Mouse (Mus musculus): ENCODE measurements around the gene Pnmt. TPM values are rescaled to one million over a fixed set of nuclear protein-coding genes. Genes with fewer than 3 reads are reported as not detected.

The Pnmt gene
- polyA plus RNA-seq (2015; fragmentation: Nextera tagmentation; extraction: Ambion mirVana) = not detected in 2 replicates

- ATAC-seq (ENCODE audit: insufficient read depth) = no peak
- H3K9me3 ChIP-seq (replicated peaks) = no peaks in the 10 kb centered on the region
- H3K4me3 ChIP-seq (replicated peaks) = no peak within 1 kb of the TSS
- H3K4me1 ChIP-seq (replicated peaks) = no peaks in the 10 kb centered on the region
- WGBS (ENCODE audit: insufficient replicate concordance) = 42% methylated on average over 25 of the region's 25 CpGs
- no peak within 1 kb of the TSS for H3K4me2 ChIP-seq
- H3K27ac ChIP-seq (replicated peaks) = no peak within 1 kb of the TSS
- H3K36me3 ChIP-seq (replicated peaks) = 0 out of 2 replicates have a peak, but pooled peaks cover under 1% of the 10 kb centered on the region
- no peak within 1 kb of the TSS for H3K9ac ChIP-seq
- peaks cover 73% of the 10 kb centered on the region for H3K27me3 ChIP-seq
These were observed at the start of gene Pnmt for GRCm38 (mm10) chr11:98385638-98386585. Gene Pnmt (plus strand): TSS chr11:98386450.

- no peaks in the 10 kb centered on the region for H3K9me3 ChIP-seq (replicated peaks)
- ATAC-seq (ENCODE audit: insufficient read depth) = no peak
- H3K4me1 ChIP-seq (replicated peaks) = peaks cover 27% of the 10 kb centered on the region
- 1% methylated on average over 46 of the region's 57 CpGs for WGBS (ENCODE audit: insufficient replicate concordance)
- peak overlapping the region; percentile 65 for H3K4me2 ChIP-seq
- peak overlapping the region; percentile 42 for H3K4me3 ChIP-seq (replicated peaks)
- no peak overlapping the region for H3K27ac ChIP-seq (replicated peaks)
- peaks cover 97% of the 10 kb centered on the region for H3K27me3 ChIP-seq
- no peaks in the 10 kb centered on the region for H3K36me3 ChIP-seq (replicated peaks)
- no peak overlapping the region for H3K9ac ChIP-seq
These were observed 47.7 kb upstream of the Pnmt start for GRCm38 (mm10) chr11:98338507-98338961.

DNA sequence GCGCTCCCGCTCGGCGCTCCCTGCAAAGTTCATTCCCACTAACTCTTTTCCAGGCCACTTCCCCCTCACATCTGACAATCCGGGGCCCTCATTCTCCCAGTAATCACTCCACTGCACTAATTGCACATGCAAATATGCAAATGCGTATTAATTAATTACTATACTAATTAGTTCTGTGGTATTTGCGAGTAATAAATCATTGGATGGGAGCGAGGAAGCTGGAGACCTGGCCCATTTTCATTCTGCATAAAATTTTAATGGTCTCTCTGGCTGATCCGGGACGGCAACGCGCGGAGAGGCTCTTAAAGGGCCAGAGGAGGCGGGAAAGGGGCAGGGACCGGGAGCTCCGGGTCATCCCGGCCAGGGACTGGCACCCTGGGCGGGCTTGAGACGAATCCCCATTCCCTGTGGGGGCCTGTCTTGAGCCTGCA is 47.2 kb upstream of the Pnmt start:
- Histone ChIP-seq H3K27ac (replicated peaks) (no peak overlapping the region), H3K36me3 (replicated peaks) (no peaks in the 10 kb centered on the region), H3K27me3 (peaks cover 95% of the 10 kb centered on the region), H3K4me1 (replicated peaks) (peaks cover 27% of the 10 kb centered on the region), H3K4me3 (replicated peaks) (peak overlapping the region; percentile 42), H3K9ac (no peak overlapping the region), H3K9me3 (replicated peaks) (no peaks in the 10 kb centered on the region), H3K4me2 (peak overlapping the region; percentile 65)
- ATAC-seq (ENCODE audit: insufficient read depth) = no peak
- WGBS (ENCODE audit: insufficient replicate concordance) = 2% methylated on average over 19 of the region's 19 CpGs

DNA sequence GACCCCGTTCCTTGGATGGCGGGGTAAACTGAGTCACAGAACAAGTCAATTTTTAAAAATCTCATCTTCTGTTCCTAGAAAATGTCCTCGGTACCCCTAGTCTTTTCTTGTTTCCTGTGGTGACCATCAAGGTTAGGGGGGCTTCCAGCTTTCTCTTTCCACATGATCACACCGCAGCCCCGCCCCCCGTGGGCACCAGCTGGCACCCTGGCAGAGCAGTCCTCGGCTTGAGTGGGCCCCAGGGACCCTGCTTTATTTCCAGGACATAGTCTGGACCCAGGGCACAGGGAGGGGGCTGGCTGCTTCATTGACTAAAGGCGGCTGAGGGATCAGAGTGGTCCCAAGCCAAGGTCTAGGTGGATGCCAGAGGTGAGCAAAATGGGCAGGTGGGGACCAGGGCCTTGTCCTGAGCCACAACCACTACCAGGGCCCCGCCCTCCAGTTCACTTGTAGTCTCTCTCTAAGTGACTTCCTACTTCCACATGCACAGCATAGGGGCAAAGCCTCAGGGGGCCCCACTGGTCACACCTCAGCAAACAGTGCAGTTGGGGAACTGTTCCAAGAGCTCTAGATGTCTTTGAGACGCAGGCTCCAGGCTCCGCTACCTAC is 46.5 kb upstream of the Pnmt start:
- Histone ChIP-seq H3K27me3 (peaks cover 95% of the 10 kb centered on the region), H3K4me3 (replicated peaks) (no peak overlapping the region), H3K9ac (no peak overlapping the region), H3K4me2 (peak overlapping the region; percentile 65; the same call in 1 of the 2 replicates), H3K9me3 (replicated peaks) (no peaks in the 10 kb centered on the region), H3K4me1 (replicated peaks) (peaks cover 21% of the 10 kb centered on the region), H3K36me3 (replicated peaks) (no peaks in the 10 kb centered on the region), H3K27ac (replicated peaks) (no peak overlapping the region)
- ATAC-seq (ENCODE audit: insufficient read depth) = no peak
- WGBS (ENCODE audit: insufficient replicate concordance) = 10% methylated on average over 11 of the region's 11 CpGs

- ATAC-seq (ENCODE audit: insufficient read depth) = no peak
- H3K4me2 ChIP-seq = no peak overlapping the region
- no peaks in the 10 kb centered on the region for H3K9me3 ChIP-seq (replicated peaks)
- H3K4me3 ChIP-seq (replicated peaks) = no peak overlapping the region
- no peaks in the 10 kb centered on the region for H3K36me3 ChIP-seq (replicated peaks)
- no peak overlapping the region for H3K9ac ChIP-seq
- peaks cover 94% of the 10 kb centered on the region for H3K27me3 ChIP-seq
- no peak overlapping the region for H3K27ac ChIP-seq (replicated peaks)
- H3K4me1 ChIP-seq (replicated peaks) = peaks cover 19% of the 10 kb centered on the region
- 9% methylated on average over 4 of the region's 4 CpGs for WGBS (ENCODE audit: insufficient replicate concordance)
These were observed 45.7 kb upstream of the Pnmt start for GRCm38 (mm10) chr11:98340597-98340996.

- no peak for ATAC-seq (ENCODE audit: insufficient read depth)
- H3K4me3 ChIP-seq (replicated peaks) = no peak overlapping the region
- H3K4me1 ChIP-seq (replicated peaks) = peaks cover 19% of the 10 kb centered on the region
- WGBS (ENCODE audit: insufficient replicate concordance) = 46% methylated on average over 4 of the region's 4 CpGs
- no peak overlapping the region for H3K4me2 ChIP-seq
- no peak overlapping the region for H3K9ac ChIP-seq
- H3K27ac ChIP-seq (replicated peaks) = no peak overlapping the region
- peaks cover 94% of the 10 kb centered on the region for H3K27me3 ChIP-seq
- H3K9me3 ChIP-seq (replicated peaks) = no peaks in the 10 kb centered on the region
- H3K36me3 ChIP-seq (replicated peaks) = no peaks in the 10 kb centered on the region
These were observed 45.1 kb upstream of the Pnmt start for GRCm38 (mm10) chr11:98341174-98341573.

GRCm38 (mm10) chr11:98342000-98342945 is 44.0 kb upstream of the Pnmt start:
- Histone ChIP-seq H3K9ac (no peak overlapping the region), H3K9me3 (replicated peaks) (no peaks in the 10 kb centered on the region), H3K4me3 (replicated peaks) (no peak overlapping the region), H3K4me2 (peak overlapping the region; percentile 54), H3K27me3 (peaks cover 94% of the 10 kb centered on the region), H3K36me3 (replicated peaks) (no peaks in the 10 kb centered on the region), H3K4me1 (replicated peaks) (peaks cover 19% of the 10 kb centered on the region), H3K27ac (replicated peaks) (no peak overlapping the region)
- WGBS (ENCODE audit: insufficient replicate concordance) = 3% methylated on average over 29 of the region's 29 CpGs
- ATAC-seq (ENCODE audit: insufficient read depth) = peak; percentile 55; the same call in 1 of the 2 replicates

- Histone ChIP-seq H3K4me2 (0 out of 2 replicates have a peak overlapping the region, but pooled peaks have one; percentile 23), H3K27me3 (peaks cover 94% of the 10 kb centered on the region), H3K9ac (no peak overlapping the region), H3K27ac (replicated peaks) (no peak overlapping the region), H3K36me3 (replicated peaks) (no peaks in the 10 kb centered on the region), H3K4me1 (replicated peaks) (peaks cover 18% of the 10 kb centered on the region), H3K9me3 (replicated peaks) (no peaks in the 10 kb centered on the region), H3K4me3 (replicated peaks) (no peak overlapping the region)
- no peak for ATAC-seq (ENCODE audit: insufficient read depth)
- 1% methylated on average over 14 of the region's 14 CpGs for WGBS (ENCODE audit: insufficient replicate concordance)
These were observed 41.0 kb upstream of the Pnmt start for GRCm38 (mm10) chr11:98345253-98345652.

- H3K9me3 ChIP-seq (replicated peaks) = no peaks in the 10 kb centered on the region
- H3K36me3 ChIP-seq (replicated peaks) = no peaks in the 10 kb centered on the region
- H3K4me2 ChIP-seq = no peak overlapping the region
- H3K4me3 ChIP-seq (replicated peaks) = no peak overlapping the region
- H3K27ac ChIP-seq (replicated peaks) = no peak overlapping the region
- ATAC-seq (ENCODE audit: insufficient read depth) = no peak
- H3K27me3 ChIP-seq = peaks cover 95% of the 10 kb centered on the region
- H3K4me1 ChIP-seq (replicated peaks) = peaks cover 18% of the 10 kb centered on the region
- H3K9ac ChIP-seq = no peak overlapping the region
- WGBS (ENCODE audit: insufficient replicate concordance) = 17% methylated on average over 9 of the region's 9 CpGs
These were observed 40.1 kb upstream of the Pnmt start for GRCm38 (mm10) chr11:98346168-98346567.

DNA sequence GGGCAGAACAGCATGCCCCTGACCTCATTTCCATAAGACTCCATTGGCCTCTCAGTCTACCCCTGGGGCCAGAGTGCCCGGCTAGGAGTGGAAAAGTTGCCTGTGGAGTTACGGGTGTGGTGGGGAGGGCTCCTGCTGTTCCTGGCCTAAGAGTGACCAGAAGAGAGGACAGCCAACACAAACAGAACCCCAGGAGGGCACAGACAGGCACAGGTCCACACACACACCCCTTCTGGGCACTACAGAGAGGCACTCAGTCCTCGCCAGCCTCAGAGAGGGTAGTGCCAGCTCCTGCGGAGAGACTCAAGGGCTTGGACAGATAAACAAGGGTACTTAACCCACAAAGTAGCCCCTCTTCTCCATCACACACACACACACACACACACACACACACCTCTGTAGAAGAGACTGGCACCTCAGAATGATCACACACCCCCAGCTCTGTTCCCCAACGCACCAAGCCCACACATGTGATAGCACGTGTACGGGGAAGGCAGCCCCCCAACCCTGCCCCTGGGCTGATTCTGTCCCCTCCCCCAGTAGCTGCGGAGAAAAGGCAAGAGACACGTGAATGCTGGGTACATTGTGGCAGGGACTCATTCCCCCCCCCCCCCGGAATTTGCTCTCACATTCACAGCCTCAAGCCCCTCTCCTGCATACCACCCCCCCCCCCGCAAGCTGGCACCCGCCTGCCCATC is 38.7 kb upstream of the Pnmt start:
- Histone ChIP-seq H3K4me2 (no peak overlapping the region), H3K4me1 (replicated peaks) (peaks cover 14% of the 10 kb centered on the region), H3K27me3 (peaks cover 95% of the 10 kb centered on the region), H3K36me3 (replicated peaks) (no peaks in the 10 kb centered on the region), H3K9ac (no peak overlapping the region), H3K9me3 (replicated peaks) (no peaks in the 10 kb centered on the region), H3K4me3 (replicated peaks) (no peak overlapping the region), H3K27ac (replicated peaks) (no peak overlapping the region)
- WGBS (ENCODE audit: insufficient replicate concordance) = 8% methylated on average over 12 of the region's 12 CpGs
- ATAC-seq (ENCODE audit: insufficient read depth) = no peak
